8 mouse cellular contexts compared by ENCODE assay signal in genomic region chr13:19623228-19623905, GRCm38 (mm10). TPM values are rescaled to one million over a fixed set of nuclear protein-coding genes. Genes with fewer than 3 reads are reported as not detected.
A peak's percentile ranks its signal among the peaks of the same experiment; 100 is the strongest.
DNase-seq lines count a peak whose midpoint lies in the region; ATAC-seq lines count a peak whose summit lies in the region.

No protein-coding gene starts in this region.

- peak overlapping the region; percentile 39 for H3K9ac ChIP-seq in kidney, embryonic 15.5 days
- H3K9ac ChIP-seq in hindbrain, embryonic 15.5 days, result peak overlapping the region; percentile 51
- peak overlapping the region; percentile 72 for H3K9ac ChIP-seq in midbrain, embryonic 13.5 days (replicated peaks)

- no peaks in the 10 kb centered on the region for H3K36me3 ChIP-seq in kidney, embryonic 15.5 days
- H3K36me3 ChIP-seq in embryonic facial prominence, embryonic 10.5 days (replicated peaks), result no peaks in the 10 kb centered on the region
- no peaks in the 10 kb centered on the region for H3K36me3 ChIP-seq in hindbrain, embryonic 15.5 days
- no peaks in the 10 kb centered on the region for H3K36me3 ChIP-seq in midbrain, embryonic 13.5 days

- H3K4me3 ChIP-seq in kidney, embryonic 15.5 days (replicated peaks), result peak overlapping the region; percentile 50
- H3K4me3 ChIP-seq in embryonic facial prominence, embryonic 10.5 days, result peak overlapping the region; percentile 64
- peak overlapping the region; percentile 45 for H3K4me3 ChIP-seq in hindbrain, embryonic 15.5 days
- H3K4me3 ChIP-seq in midbrain, embryonic 13.5 days (replicated peaks), result peak overlapping the region; percentile 55

- ATAC-seq in kidney, embryonic 15.5 days (replicated peaks; ENCODE audit: low FRiP score), result 0 out of 2 replicates have a peak, but pooled peaks have one; percentile 8
- ATAC-seq in hindbrain, embryonic 15.5 days (ENCODE audit: low FRiP score, low read depth), result peak; percentile 58
- peak; percentile 65 for ATAC-seq in midbrain, embryonic 13.5 days

- peaks cover 31% of the 10 kb centered on the region for H3K27me3 ChIP-seq in kidney, embryonic 15.5 days
- peaks cover 49% of the 10 kb centered on the region for H3K27me3 ChIP-seq in embryonic facial prominence, embryonic 10.5 days (replicated peaks; ENCODE audit: low read depth, poor library complexity, severe bottlenecking)
- no peaks in the 10 kb centered on the region; the same call in 1 of the 2 replicates for H3K27me3 ChIP-seq in hindbrain, embryonic 15.5 days
- peaks cover 25% of the 10 kb centered on the region for H3K27me3 ChIP-seq in midbrain, embryonic 13.5 days

- no peaks in the 10 kb centered on the region for H3K9me3 ChIP-seq in kidney, embryonic 15.5 days (replicated peaks)
- H3K9me3 ChIP-seq in embryonic facial prominence, embryonic 10.5 days, result no peaks in the 10 kb centered on the region
- H3K9me3 ChIP-seq in hindbrain, embryonic 15.5 days, result no peaks in the 10 kb centered on the region
- H3K9me3 ChIP-seq in midbrain, embryonic 13.5 days, result no peaks in the 10 kb centered on the region

- DNase-seq in kidney, adult 9 months, result no peak
- DNase-seq in WW6 (ENCODE audit: low read depth, low spot score), result peak; percentile 33
- DNase-seq in embryonic facial prominence, embryonic 10.5 days (ENCODE audit: low spot score), result no peak
- no peak for DNase-seq in T-cell, adult 2 months (ENCODE audit: low spot score)
- DNase-seq in layer of hippocampus, adult 11-12 months (ENCODE audit: low spot score), result no peak

- no peak overlapping the region for H3K27ac ChIP-seq in kidney, embryonic 15.5 days
- H3K27ac ChIP-seq in embryonic facial prominence, embryonic 10.5 days (replicated peaks), result peak overlapping the region; percentile 58
- H3K27ac ChIP-seq in hindbrain, embryonic 15.5 days (replicated peaks), result no peak overlapping the region
- no peak overlapping the region for H3K27ac ChIP-seq in midbrain, embryonic 13.5 days

- peak overlapping the region; percentile 94 for H3K4me2 ChIP-seq in kidney, embryonic 15.5 days
- peak overlapping the region; percentile 63 for H3K4me2 ChIP-seq in hindbrain, embryonic 15.5 days
- H3K4me2 ChIP-seq in midbrain, embryonic 13.5 days (replicated peaks), result peak overlapping the region; percentile 84

- peaks cover 13% of the 10 kb centered on the region for H3K4me1 ChIP-seq in kidney, embryonic 15.5 days
- H3K4me1 ChIP-seq in embryonic facial prominence, embryonic 10.5 days, result peaks cover 24% of the 10 kb centered on the region
- peaks cover 24% of the 10 kb centered on the region for H3K4me1 ChIP-seq in hindbrain, embryonic 15.5 days (replicated peaks)
- H3K4me1 ChIP-seq in midbrain, embryonic 13.5 days (replicated peaks), result peaks cover 20% of the 10 kb centered on the region

- 24% methylated on average over 30 of the region's 30 CpGs for WGBS in kidney, embryonic 15.5 days
- 25% methylated on average over 30 of the region's 30 CpGs for WGBS in embryonic facial prominence, embryonic 10.5 days
- 14% methylated on average over 30 of the region's 30 CpGs for WGBS in hindbrain, embryonic 15.5 days
- 19% methylated on average over 30 of the region's 30 CpGs for WGBS in midbrain, embryonic 13.5 days

RNA-seq across cellular contexts. Expression of gene Sfrp4, which starts 0.5 kb away (rescaled TPM):
- polyA plus RNA-seq in kidney, embryonic 15.5 days (2015; fragmentation: Nextera tagmentation; extraction: Ambion mirVana), result 4.1 and 6.4 TPM in 2 replicates
- polyA plus RNA-seq in embryonic facial prominence, embryonic 10.5 days (2016; fragmentation: Nextera tagmentation; extraction: Ambion mirVana), result 0.26 and 0.67 TPM in 2 replicates
- 3.1 and 4.9 TPM in 2 replicates for polyA plus RNA-seq in hindbrain, embryonic 15.5 days (2015; fragmentation: Nextera tagmentation; extraction: Ambion mirVana)
- polyA plus RNA-seq in midbrain, embryonic 13.5 days (2015; fragmentation: Nextera tagmentation; extraction: Ambion mirVana), result 1.7 and 1.9 TPM in 2 replicates

RNA-seq across cellular contexts. Expression of gene Epdr1, which starts 3.6 kb away (rescaled TPM):
- 24.7 and 25.3 TPM in 2 replicates for polyA plus RNA-seq in kidney, embryonic 15.5 days (2015; fragmentation: Nextera tagmentation; extraction: Ambion mirVana)
- 12.1 and 13.2 TPM in 2 replicates for polyA plus RNA-seq in embryonic facial prominence, embryonic 10.5 days (2016; fragmentation: Nextera tagmentation; extraction: Ambion mirVana)
- polyA plus RNA-seq in hindbrain, embryonic 15.5 days (2015; fragmentation: Nextera tagmentation; extraction: Ambion mirVana), result 27.4 and 30.1 TPM in 2 replicates
- polyA plus RNA-seq in midbrain, embryonic 13.5 days (2015; fragmentation: Nextera tagmentation; extraction: Ambion mirVana), result 16.3 and 18.2 TPM in 2 replicates

Comparison
In these comparisons a context has a peak if more than half of its experiments do, and no peak if none do; other contexts are left out.
1. ATAC-seq: peak in every context shown above with its lines; median percentile 65 in midbrain, embryonic 13.5 days; 58 in hindbrain, embryonic 15.5 days; 8 in kidney, embryonic 15.5 days.